ENCODE assay signal across 17 mouse cellular contexts in the genomic region with DNA sequence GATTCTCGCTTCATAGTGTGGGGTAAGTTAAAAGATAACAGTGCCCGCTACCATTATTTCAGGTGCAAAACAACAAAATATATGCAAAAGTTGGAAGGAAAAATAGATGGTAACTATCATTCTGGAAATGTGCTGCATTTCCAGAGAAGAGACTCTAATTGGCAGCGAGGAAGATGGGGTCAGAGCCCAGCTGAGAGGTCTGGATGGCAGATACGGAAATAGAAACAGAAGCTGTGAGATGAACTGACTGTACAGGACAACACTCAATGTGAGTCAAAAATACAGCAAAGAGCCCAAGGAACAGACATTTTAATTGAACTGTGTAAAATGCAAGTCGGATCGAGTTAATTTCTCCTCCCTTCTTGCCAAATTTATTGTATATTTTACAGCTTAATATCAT.
"Had no signal": no experiment of that assay in that cellular context is flagged by ENCODE, and none has a peak within 500 bp of the region (broad histone marks: within the 10 kb centered on the region; RNA-seq: fewer than 3 reads in every experiment).

No protein-coding gene starts in this region.

- H3K4me2 ChIP-seq: liver, embryonic 13.5 days; lung, embryonic 14.5 days; midbrain, embryonic 12.5 days; midbrain, embryonic 15.5 days; neural tube, embryonic 12.5 days; neural tube, embryonic 15.5 days had no signal

- H3K27ac ChIP-seq: liver, embryonic 13.5 days; macrophage; midbrain, embryonic 12.5 days; midbrain, embryonic 15.5 days; neural tube, embryonic 12.5 days; neural tube, embryonic 15.5 days; stomach, postnatal 0 days had no signal

- H3K9me3 ChIP-seq: liver, embryonic 13.5 days; midbrain, embryonic 12.5 days; midbrain, embryonic 15.5 days; neural tube, embryonic 12.5 days; neural tube, embryonic 15.5 days had no signal

- H3K4me3 ChIP-seq: liver, embryonic 13.5 days; midbrain, embryonic 12.5 days; midbrain, embryonic 15.5 days; neural tube, embryonic 12.5 days; neural tube, embryonic 15.5 days had no signal

- H3K27me3 ChIP-seq: liver, embryonic 13.5 days; midbrain, embryonic 12.5 days; midbrain, embryonic 15.5 days; neural tube, embryonic 12.5 days; neural tube, embryonic 15.5 days had no signal

- H3K36me3 ChIP-seq: liver, embryonic 13.5 days; midbrain, embryonic 12.5 days; midbrain, embryonic 15.5 days; neural tube, embryonic 12.5 days; neural tube, embryonic 15.5 days had no signal

- ATAC-seq: lung, postnatal 0 days; midbrain, embryonic 15.5 days had no signal

- H3K9ac ChIP-seq: liver, embryonic 13.5 days; lung, embryonic 14.5 days; midbrain, embryonic 12.5 days; midbrain, embryonic 15.5 days; neural tube, embryonic 12.5 days; neural tube, embryonic 15.5 days had no signal

- H3K4me1 ChIP-seq: midbrain, embryonic 15.5 days; neural tube, embryonic 12.5 days; neural tube, embryonic 15.5 days had no signal

- DNase-seq: kidney, postnatal 14 days; kidney, postnatal 4 days; liver, embryonic 13.5 days; lung, embryonic 14.5 days; right cerebral cortex, adult 18-20 months; right cerebral cortex, postnatal 14 days; right cerebral cortex, postnatal 4 days; thymus, adult 2 months; thymus, postnatal 14 days; thymus, postnatal 4 days had no signal
